Mouse (Mus musculus) ES-Bruce4 (cell line): ENCODE data around the gene Sfn. TPM values are rescaled to one million over a fixed set of nuclear protein-coding genes. Genes with fewer than 3 reads are reported as not detected.

Source experiments
- H3K27ac ChIP-seq: 2 replicates; pipeline ENCODE4 v1.5.1; 2012; ENCODE audit warnings: low read length, inconsistent platforms; ENCODE audit not compliant: insufficient read depth
- H3K27me3 ChIP-seq: 2 replicates; pipeline ENCODE4 v1.6.1; 2012; ENCODE audit warnings: mild to moderate bottlenecking, low read length, inconsistent platforms; ENCODE audit not compliant: control insufficient read depth, poor library complexity, insufficient read depth, severe bottlenecking
- H3K36me3 ChIP-seq: 2 replicates; pipeline ENCODE4 v1.6.1; 2012; ENCODE audit warnings: inconsistent platforms, mild to moderate bottlenecking, low read length, moderate library complexity; ENCODE audit not compliant: control insufficient read depth, poor library complexity, insufficient read depth, severe bottlenecking
- H3K4me1 ChIP-seq: one replicate; pipeline ENCODE4 v1.8.1; 2011; ENCODE audit warnings: low read length; ENCODE audit not compliant: control insufficient read depth, insufficient read depth
- H3K4me3 ChIP-seq: 2 replicates; pipeline ENCODE4 v1.5.1; 2011; ENCODE audit warnings: low read depth, mild to moderate bottlenecking, low read length
- H3K9ac ChIP-seq: 2 replicates; pipeline ENCODE4 v1.6.1; 2012; ENCODE audit warnings: low read depth, mild to moderate bottlenecking, inconsistent platforms; ENCODE audit not compliant: poor library complexity, severe bottlenecking
- H3K9me3 ChIP-seq: replicated peaks from 2 replicates; pipeline ENCODE4 v1.6.1; 2012; ENCODE audit warnings: mild to moderate bottlenecking, low read length, inconsistent platforms; ENCODE audit not compliant: control insufficient read depth, poor library complexity, insufficient read depth, severe bottlenecking
- CTCF ChIP-seq: IDR thresholded peaks from one replicate; pipeline ENCODE4 v1.8.1; 2011; ENCODE audit warnings: low read depth, low read length
- EP300 ChIP-seq: IDR thresholded peaks from 2 replicates; pipeline ENCODE4 v1.6.1; 2011; ENCODE audit warnings: low read depth, low read length; ENCODE audit not compliant: insufficient read depth
- POLR2A ChIP-seq: IDR thresholded peaks from one replicate; pipeline ENCODE4 v1.8.1; 2011; ENCODE audit warnings: low read length; ENCODE audit not compliant: insufficient read depth
- polyA plus RNA-seq: library from polyadenylated mRNA; stranded (reverse); fragments of >200 nt; gene quantifications from 2 replicates; pipeline ENCODE4 v1.2.4, GENCODE M21; 2011; ENCODE audit warnings: low read depth; ENCODE audit not compliant: missing spikeins, insufficient read depth, insufficient read length

Sfn gene
- polyA plus RNA-seq, 1 experiment, result 250 TPM

DNA sequence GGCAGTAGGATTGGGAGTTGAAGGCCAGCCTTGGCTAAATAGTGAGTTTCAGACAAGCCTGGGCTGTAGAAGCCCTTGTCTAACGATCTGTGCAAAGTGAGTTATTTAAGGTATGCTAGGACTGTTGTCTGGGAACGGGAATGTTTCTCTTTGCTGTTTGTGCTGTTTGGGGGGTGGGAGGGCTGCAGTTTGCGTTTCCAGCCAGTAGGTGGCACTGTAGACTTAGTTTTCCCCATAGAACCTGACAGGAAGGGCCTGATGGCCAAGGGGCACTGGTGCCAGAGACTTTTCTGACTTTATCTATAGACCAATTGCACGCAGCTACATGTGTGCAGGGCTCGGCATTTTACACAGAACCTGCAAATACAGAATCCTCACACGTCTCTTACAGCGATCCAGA lies 9.4 kb downstream of the Sfn start:
- Histone ChIP-seq H3K27ac (peak overlapping the region; percentile 55; the same call in 1 of the 2 replicates), H3K9me3 (no peaks in the 10 kb centered on the region), H3K9ac (no peak overlapping the region), H3K36me3 (peaks cover 17% of the 10 kb centered on the region), H3K27me3 (no peaks in the 10 kb centered on the region), H3K4me3 (no peak overlapping the region), H3K4me1 (no peaks in the 10 kb centered on the region)
- TF ChIP-seq CTCF (peak; percentile 91), POLR2A (no peak), EP300 (0 out of 2 replicates have a peak, but pooled peaks have one; percentile 9)

GRCm38 (mm10) chr4:133584059-133584951 lies 17.7 kb downstream of the Sfn start, which contains the start of gene Gpn2:
TSS of gene Gpn2 (plus strand) at chr4:133584362.
- Histone ChIP-seq H3K27ac (peak within 1 kb of the TSS; percentile 70), H3K4me1 (no peaks in the 10 kb centered on the region), H3K4me3 (peak within 1 kb of the TSS; percentile 95), H3K27me3 (no peaks in the 10 kb centered on the region), H3K36me3 (peaks cover 25% of the 10 kb centered on the region), H3K9ac (peak within 1 kb of the TSS; percentile 83), H3K9me3 (no peaks in the 10 kb centered on the region)
- peak; percentile 83 for TF ChIP-seq POLR2A
- no peak for TF ChIP-seq CTCF

DNA sequence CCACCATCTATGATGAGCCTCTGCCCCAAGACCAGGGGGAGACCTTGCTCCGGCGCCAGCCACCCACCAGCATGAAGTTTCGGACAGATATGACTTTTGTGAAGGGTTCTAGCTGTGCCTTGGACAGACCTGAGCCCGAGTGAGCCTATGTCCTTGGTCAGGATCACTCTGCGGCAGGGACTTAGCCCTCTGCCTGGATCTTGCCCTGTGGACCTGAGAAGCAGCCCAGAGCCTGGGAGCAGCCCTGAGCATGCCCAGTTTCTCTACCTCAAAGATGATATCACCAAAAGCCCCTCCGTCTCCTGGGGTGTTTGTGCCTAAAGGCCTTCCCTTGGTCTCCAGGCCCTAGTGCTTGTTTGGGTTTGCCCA lies 18.3 kb downstream of the Sfn start:
- H3K9me3 ChIP-seq, result no peaks in the 10 kb centered on the region
- peak overlapping the region; percentile 83 for H3K9ac ChIP-seq
- no peaks in the 10 kb centered on the region for H3K4me1 ChIP-seq
- TF ChIP-seq POLR2A, result no peak
- no peak for TF ChIP-seq CTCF
- no peak for TF ChIP-seq EP300
- H3K36me3 ChIP-seq, result peaks cover 20% of the 10 kb centered on the region
- H3K4me3 ChIP-seq, result peak overlapping the region; percentile 95
- no peaks in the 10 kb centered on the region for H3K27me3 ChIP-seq
- H3K27ac ChIP-seq, result peak overlapping the region; percentile 70

- TF ChIP-seq CTCF (no peak), EP300 (no peak), POLR2A (no peak)
- Histone ChIP-seq H3K9me3 (no peaks in the 10 kb centered on the region), H3K4me1 (no peaks in the 10 kb centered on the region), H3K36me3 (peaks cover 13% of the 10 kb centered on the region), H3K9ac (no peak overlapping the region), H3K27ac (no peak overlapping the region), H3K4me3 (no peak overlapping the region), H3K27me3 (no peaks in the 10 kb centered on the region)
These were observed 24.0 kb downstream of the Sfn start for GRCm38 (mm10) chr4:133577983-133578382.

GRCm38 (mm10) chr4:133574843-133575202 lies 27.1 kb downstream of the Sfn start:
- Histone ChIP-seq H3K27ac (no peak overlapping the region), H3K4me3 (peak overlapping the region; percentile 81), H3K4me1 (no peaks in the 10 kb centered on the region), H3K36me3 (peaks cover 3% of the 10 kb centered on the region), H3K27me3 (no peaks in the 10 kb centered on the region), H3K9ac (peak overlapping the region; percentile 44), H3K9me3 (no peaks in the 10 kb centered on the region)
- no peak for TF ChIP-seq EP300
- TF ChIP-seq POLR2A, result no peak
- no peak for TF ChIP-seq CTCF

DNA sequence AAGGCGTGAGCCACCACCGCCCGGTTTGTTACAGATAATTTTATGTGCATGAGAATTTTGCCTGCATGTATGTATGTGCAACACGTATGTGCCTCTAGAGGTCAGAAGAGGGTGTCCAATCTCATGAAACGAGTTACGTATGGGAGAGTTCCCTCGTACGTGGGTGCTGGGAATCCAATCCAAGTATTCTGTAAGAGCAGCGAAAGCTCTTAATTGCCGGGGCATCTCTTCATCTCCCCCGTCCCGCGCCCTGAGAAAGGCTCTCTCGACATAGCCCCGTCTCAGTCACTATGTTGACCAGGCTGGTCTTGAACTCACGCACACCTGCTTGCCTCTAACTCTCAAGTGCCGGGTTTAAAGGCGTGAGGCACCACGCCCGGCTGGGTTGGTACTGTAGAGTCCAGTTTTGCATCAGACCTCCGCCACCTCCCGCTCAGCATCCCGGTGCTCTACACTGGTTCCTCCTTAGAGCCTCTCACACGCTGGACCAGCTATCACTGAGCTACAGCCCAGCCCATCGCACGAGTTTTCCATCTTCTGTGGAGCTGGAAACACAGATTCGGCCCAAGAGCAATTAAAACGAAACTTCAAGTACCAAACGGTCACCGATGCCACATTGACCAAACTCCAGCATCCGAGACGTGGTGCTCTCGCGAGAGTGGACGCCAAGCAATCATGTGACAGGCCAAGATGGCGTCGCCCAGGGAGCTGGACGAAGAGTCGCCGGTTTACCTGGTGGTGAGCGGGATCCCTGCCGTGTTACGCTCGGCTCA lies 27.7 kb downstream of the Sfn start, which contains the start of gene Gpatch3:
Gene Gpatch3, plus strand, starts transcription at position 676 of the 773 bp plus-strand sequence.
- Histone ChIP-seq H3K27ac (no peak within 1 kb of the TSS), H3K36me3 (no peaks in the 10 kb centered on the region), H3K4me3 (peak within 1 kb of the TSS; percentile 81), H3K4me1 (no peaks in the 10 kb centered on the region), H3K9me3 (no peaks in the 10 kb centered on the region), H3K9ac (peak within 1 kb of the TSS; percentile 44), H3K27me3 (no peaks in the 10 kb centered on the region)
- TF ChIP-seq POLR2A (peak; percentile 73), EP300 (no peak), CTCF (no peak)
